Mouse (Mus musculus): ENCODE results near the gene Nfic.

The Nfic gene

DNA sequence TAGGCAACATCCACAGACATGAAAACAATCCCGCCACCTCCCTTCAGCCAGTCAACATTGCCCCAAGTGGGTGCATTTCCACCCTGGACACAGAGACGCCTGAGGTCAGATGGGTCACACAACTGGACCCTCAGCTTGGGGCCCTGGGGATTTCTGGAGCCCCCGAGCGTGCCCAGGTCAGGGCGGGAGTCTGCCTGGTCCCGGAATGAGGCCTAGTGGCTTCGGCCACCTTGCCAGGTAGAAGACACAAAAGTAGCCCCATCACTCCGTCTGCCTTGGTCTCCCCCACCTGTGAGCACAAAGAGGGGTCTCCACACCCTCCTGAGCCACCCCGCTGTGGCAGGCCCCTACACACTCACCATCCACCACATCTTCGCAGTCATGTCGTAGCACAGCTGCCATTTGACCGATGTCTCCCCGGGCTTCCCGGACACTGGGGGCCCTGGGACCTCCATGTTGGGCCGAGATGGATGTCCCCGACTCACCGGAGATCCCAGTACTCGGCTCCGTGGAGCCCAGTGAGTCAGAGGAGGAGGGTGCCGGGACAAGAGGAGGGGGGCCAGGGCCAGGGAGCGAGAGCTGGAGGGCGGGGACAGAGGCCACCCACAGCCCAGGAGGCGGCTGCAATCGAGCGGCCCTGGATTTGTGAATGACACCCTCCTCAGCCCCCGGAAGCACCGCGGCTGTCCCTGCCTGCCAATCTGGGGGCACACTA lies at the start of gene Nfic:
Nfic (minus strand) TSS at position 455 of the 715 bp plus-strand sequence.
- DNase-seq (ENCODE audit: low spot score in 2 of 2): peak in 1 of 2 experiments; percentile 21

DNA sequence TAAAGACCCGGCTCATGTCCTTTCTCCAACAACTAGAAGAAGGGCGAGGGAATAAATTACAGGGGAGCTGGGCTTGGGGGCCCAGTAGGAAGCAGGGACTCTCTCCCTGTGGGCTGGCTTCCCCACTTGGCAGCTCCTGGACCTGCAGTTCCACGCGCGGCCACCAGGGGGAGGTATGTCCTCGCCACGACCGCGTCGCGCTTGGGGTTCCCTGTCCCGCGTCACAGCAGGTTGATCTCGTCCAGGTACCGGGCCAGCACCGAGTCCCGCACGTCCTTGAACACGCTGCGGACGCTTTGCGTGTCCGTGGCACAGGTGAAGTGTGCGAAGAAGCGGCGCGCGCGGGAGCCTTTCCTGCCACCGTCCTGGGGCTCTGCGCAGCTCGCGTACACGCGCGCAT lies 47.2 kb upstream of the Nfic start:
- DNase-seq (ENCODE audit: low spot score in 2 of 2): peak; percentile 86 to 92

DNA sequence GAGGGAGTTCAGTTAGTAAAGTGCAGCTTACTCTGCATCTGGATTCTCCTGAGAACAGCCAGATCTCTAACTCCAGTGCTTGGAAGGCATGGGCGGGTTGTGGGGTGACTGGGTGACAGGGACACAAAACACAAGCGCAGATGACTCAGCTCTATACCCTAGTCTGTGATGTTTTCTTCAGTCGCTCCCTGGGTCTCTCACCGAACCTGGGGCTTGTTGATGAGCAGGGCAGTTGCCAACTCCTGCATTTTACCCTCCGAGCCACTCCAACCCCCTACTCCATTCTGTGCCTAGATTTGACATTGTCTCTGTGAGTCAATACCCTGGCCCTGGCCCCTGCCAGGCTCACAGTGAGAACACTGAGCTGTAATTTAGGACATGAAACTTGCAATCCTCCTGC lies 46.4 kb upstream of the Nfic start:
- DNase-seq (ENCODE audit: low spot score in 2 of 2): no peak

DNA sequence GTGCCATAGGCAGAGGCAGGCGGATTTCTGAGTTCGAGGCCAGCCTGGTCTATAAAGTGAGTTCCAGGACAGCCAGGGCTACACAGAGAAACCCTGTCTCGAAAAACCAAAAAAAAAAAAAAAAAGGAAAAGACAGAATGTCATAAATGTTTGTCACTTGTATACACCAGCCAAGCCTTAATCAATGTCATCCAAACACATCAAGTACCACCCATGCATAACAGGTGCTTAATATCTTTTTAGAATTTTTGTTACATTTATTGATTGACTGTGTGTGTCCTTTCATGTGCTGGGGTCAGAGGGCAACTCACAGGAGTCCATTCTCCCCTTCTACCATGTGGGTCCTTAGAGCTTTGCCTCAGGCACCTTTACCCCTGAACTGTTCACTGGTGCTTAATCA lies 44.6 kb upstream of the Nfic start, which contains the start of gene S1pr4:
S1pr4 (minus strand) TSS at position 101 of the 400 bp plus-strand sequence.
- DNase-seq (ENCODE audit: low spot score in 2 of 2): no peak

DNA sequence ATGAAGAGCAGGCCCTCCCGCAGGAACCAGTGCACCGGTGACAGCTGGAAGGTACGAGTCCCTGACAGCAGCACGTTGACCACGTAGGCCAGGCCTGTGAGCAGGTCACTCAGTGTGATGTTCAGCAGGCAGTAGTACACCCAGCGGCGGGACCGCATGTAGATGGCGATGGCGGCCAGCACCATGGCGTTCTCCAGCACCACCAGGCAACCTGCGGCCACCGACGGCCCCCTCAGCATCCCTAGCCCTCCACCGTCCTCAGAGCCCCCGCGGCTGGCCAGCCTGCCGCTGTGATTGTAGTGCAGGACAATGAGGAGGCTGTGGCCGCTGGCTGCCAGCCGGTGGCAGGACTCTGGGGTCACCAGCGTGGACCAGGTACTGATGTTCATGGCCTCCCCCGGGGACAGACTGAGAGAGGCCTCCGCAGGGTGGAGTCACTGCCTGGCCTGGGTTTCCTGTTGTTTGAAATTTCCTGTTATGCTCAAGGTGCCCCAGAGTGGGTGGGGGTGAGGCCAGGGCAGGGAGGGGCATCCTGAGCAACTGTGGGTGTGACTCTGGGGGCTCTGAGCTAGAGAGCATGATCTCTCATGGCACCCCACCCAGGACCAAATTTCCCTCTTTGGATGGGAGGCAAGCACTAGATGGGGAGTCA lies 43.9 kb upstream of the Nfic start:
- peak; percentile 42 to 59 for DNase-seq (ENCODE audit: low spot score in 2 of 2)

DNA sequence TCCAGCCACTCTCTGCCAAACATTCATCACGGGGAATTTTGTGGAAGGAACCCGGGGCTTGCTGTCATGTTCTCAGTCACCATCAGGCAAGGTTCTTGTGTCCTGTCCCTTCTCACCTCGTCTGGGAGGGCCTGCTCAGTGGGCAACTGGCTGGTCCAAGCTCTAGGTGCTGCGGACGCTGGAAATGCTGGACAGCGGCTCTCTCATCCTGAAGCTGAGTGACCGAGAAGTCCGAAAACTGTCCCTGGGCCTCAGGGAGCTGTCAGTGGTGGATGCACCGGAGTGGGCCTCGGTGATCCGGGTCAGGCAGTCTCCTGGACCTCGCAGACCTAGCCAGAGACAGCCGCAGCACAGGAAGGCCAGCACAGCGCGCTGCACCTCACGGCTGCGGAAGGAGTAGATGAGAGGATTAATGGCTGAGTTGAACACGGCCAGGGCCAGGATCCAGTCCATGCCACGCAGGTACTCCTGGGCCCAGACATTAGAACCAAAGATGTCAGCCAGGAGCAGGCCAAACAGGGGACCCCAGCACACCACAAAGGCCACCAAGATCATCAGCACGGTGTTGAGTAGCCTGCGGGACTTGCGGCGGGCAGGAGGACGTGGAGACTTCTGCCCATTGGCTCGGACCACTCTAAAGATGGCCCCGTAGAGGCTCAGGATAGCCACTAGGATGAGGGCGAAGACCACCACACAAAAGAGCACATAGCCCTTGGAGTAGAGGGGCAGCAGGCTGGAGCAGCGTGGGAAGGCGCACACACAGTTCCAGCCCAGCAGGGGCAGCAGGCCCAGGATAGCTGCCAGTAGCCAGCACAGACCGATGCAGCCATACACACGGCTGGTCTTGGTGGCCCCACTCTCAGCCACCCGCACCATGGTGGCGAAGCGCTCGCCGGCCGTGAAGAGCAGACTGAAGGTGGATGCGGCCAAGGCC lies 43.1 kb upstream of the Nfic start:
- DNase-seq (ENCODE audit: low spot score in 2 of 2): peak in 1 of 2 experiments; percentile 46

DNA sequence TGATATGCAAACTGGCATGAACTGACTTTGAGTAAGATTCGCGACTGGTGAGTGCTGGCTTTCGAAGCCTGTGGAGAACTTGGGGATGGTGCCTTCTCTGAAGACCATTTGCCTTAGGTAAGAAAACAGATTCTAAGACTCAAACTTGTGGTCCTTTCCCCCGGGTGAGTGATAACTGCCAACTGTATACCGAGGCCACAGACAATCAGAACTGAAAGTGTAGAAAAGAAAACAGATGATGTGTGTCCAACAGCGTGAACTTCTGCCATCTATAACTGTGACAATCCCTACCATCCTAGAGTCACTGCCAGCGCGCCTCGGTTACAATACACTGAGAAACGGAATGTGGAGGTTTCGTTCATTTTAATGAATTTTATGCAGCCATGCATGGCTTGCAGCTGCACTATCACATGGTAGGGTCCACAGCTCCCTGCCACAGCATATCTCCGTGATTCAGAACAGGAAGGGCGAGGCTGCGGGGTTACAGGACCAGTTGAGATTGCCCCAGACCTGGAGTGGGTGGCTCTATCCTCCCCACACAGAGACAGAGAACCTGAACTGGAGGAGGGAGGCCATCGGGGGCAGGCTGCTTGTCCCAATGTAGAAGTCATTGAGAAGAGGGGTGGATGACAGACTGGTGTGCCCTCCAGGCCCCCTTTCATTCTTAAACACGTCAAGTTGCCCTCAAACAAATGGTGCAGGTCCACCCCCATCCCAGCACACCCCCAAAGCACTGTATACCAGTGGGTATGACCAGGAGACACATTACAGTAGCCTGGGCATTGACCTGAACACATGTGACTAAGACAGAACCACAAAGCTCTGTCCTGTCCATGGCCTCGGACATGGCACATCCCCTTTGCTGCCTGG lies 42.2 kb upstream of the Nfic start:
- DNase-seq (ENCODE audit: low spot score in 2 of 2): peak in 1 of 2 experiments; percentile 53

GRCm38 (mm10) chr10:81496969-81497368 lies 41.5 kb upstream of the Nfic start:
- no peak for DNase-seq (ENCODE audit: low spot score in 2 of 2)

- DNase-seq (ENCODE audit: low spot score in 2 of 2): peak; percentile 99 to 100
Measured at GRCm38 (mm10) chr10:81496264-81496901, 40.9 kb upstream of the Nfic start, which contains the start of gene Ncln. Gene Ncln, minus strand, starts transcription at chr10:81496392.

- peak; percentile 68 to 84 for DNase-seq (ENCODE audit: low spot score in 2 of 2)
Measured at GRCm38 (mm10) chr10:81495616-81496263, 40.3 kb upstream of the Nfic start.

DNA sequence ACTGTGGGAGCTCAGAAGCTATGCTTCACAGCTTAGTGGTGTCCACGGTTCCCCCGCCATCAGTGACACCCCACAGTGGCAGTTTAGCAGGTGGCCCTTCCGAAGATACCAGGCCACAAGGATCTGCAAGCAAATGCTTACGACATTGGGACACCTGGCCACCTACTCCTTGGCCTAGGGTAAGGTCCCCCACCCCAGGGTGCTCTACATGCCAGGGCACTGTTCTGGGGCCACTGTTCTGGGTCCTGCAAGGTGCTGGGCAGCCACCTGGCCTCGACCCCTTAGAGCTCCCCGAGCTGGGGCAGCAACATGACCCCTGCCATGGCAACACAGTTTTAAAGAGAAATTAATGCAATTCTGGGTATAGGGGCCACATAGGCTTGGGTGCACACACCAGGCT lies 39.7 kb upstream of the Nfic start:
- peak in 1 of 2 experiments; percentile 45 for DNase-seq (ENCODE audit: low spot score in 2 of 2)

DNA sequence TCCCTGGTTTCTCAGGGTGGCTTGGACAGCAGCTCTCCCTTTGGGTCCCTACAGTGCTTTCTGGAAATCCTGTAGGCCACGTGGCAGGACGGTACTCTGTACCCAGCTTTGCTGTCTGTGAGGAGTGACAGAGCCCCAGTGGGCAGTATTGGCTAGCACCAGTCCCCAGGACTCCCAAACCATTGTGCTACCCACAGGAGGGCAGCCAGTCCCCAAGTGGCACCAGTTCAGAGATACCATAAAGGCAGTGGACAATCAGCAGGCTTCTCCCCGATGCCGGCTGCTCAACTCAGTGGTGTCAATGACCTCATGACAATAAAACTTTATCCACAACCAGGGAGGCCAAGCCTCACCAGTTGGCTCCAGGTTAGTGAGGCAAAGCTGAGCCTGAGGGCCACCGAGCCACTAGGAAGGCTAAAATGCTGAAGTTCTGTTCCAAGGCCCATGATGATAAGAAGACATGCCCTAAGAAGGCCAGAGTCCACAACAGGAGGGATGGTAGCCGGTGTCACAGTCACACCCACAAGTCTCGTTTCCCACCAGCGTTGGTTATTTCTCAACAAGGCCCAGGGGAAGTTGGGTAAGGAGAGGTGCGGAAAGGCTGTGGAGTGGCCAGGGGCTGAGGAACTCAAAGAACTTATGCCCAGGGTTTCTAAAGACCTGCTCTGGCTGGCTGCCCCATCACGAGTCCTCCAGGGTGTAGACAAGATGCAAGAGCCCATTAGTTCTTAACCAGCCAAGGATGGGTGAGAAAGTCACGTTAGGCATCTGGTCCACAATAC lies 39.0 kb upstream of the Nfic start:
- DNase-seq (ENCODE audit: low spot score in 2 of 2): peak in 1 of 2 experiments; percentile 42

GRCm38 (mm10) chr10:81493601-81494220 lies 38.3 kb upstream of the Nfic start:
- DNase-seq (ENCODE audit: low spot score in 2 of 2): no peak

- no peak for DNase-seq (ENCODE audit: low spot score in 2 of 2)
Measured at GRCm38 (mm10) chr10:81492606-81493240, 37.3 kb upstream of the Nfic start.

GRCm38 (mm10) chr10:81491018-81491417 lies 35.6 kb upstream of the Nfic start:
- peak in 1 of 2 experiments; percentile 25 for DNase-seq (ENCODE audit: low spot score in 2 of 2)

DNA sequence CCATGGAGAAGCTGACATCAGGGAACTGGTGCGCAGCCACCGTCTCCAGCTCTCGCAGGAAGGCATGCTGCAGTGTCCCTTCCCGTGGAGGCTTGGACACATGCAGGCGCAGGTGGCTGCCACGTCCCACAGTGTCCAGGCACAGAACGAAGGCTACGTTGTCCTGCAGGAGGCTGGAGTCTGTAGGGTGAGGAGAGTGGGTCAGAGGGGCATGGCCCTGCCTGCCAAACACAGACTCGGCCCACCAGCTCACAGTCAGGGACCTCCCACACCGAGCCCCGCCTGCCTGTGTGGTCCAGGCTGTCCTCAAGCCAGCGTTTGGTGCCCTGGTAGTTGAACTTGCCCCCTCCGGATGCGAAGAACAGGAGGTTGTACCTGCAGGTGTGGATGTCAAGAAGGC lies 34.5 kb upstream of the Nfic start:
- DNase-seq (ENCODE audit: low spot score in 2 of 2): no peak

- DNase-seq (ENCODE audit: low spot score in 2 of 2): no peak
Measured at GRCm38 (mm10) chr10:81488081-81488480, 32.6 kb upstream of the Nfic start.

GRCm38 (mm10) chr10:81486496-81486895 lies 31.1 kb upstream of the Nfic start:
- no peak for DNase-seq (ENCODE audit: low spot score in 2 of 2)
